Mouse (Mus musculus): ENCODE measurements around the gene Gsn. TPM values are rescaled to one million over a fixed set of nuclear protein-coding genes. Genes with fewer than 3 reads are reported as not detected.
A peak's percentile ranks its signal among the peaks of the same experiment; 100 is the strongest.

Gsn gene
- polyA plus RNA-seq, 1 experiment from 2014 or later = 30.6 TPM

- Histone ChIP-seq H3K36me3 (ENCODE audit: control insufficient read depth, insufficient read depth, low read length) (no peaks in the 10 kb centered on the region), H3K9me3 (ENCODE audit: control insufficient read depth, low read length) (no peaks in the 10 kb centered on the region), H3K27me3 (ENCODE audit: control insufficient read depth, insufficient read depth, low read length) (peaks cover 18% of the 10 kb centered on the region), H3K4me3 (ENCODE audit: low read depth, low read length) (no peak overlapping the region), H3K4me1 (ENCODE audit: control insufficient read depth, insufficient read depth, low read length) (no peaks in the 10 kb centered on the region), H3K4me2 (ENCODE audit: low read depth) (no peak overlapping the region), H3K27ac (ENCODE audit: low read depth, low read length) (no peak overlapping the region), H3K9ac (ENCODE audit: low read length) (no peak overlapping the region; the same call in 1 of the 2 replicates)
- ATAC-seq (ENCODE audit: insufficient read depth, low FRiP score, low TSS enrichment) = no peak
- no peak for DNase-seq (ENCODE audit: low spot score)
- WGBS = 86% methylated on average over 7 of the region's 7 CpGs
Measured at GRCm38 (mm10) chr2:35278371-35279210, 22.4 kb downstream of the Gsn start.

DNA sequence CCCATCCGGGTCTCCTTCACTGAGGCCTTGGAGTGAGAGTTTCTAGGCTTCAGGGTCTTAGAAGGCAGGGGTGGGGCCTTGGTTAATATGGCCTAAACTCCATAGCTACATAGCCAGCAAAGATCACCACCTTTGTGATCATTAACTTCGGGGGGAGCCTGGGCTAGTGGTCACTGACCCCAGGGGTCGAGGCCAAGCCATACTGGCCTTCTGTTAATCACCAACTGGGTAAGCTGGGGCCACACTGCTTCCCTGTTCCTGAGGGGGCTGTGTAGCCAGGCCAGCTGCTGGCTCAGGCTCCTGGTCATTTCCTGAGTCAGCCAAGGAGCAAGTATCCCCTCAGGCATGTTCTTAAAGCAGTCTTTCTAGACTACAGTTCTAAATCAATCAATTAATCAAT, 23.8 kb downstream of the Gsn start:
- H3K9me3 ChIP-seq (ENCODE audit: control insufficient read depth, low read length) = no peaks in the 10 kb centered on the region
- WGBS = 47% methylated on average over 3 of the region's 3 CpGs
- H3K4me2 ChIP-seq (ENCODE audit: low read depth) = no peak overlapping the region
- H3K36me3 ChIP-seq (ENCODE audit: control insufficient read depth, insufficient read depth, low read length) = no peaks in the 10 kb centered on the region
- H3K4me3 ChIP-seq (ENCODE audit: low read depth, low read length) = no peak overlapping the region
- DNase-seq (ENCODE audit: low spot score) = no peak
- no peak for ATAC-seq (ENCODE audit: insufficient read depth, low FRiP score, low TSS enrichment)
- no peak overlapping the region for H3K9ac ChIP-seq (ENCODE audit: low read length)
- H3K27me3 ChIP-seq (ENCODE audit: control insufficient read depth, insufficient read depth, low read length) = peaks cover 20% of the 10 kb centered on the region
- no peak overlapping the region for H3K27ac ChIP-seq (ENCODE audit: low read depth, low read length)
- no peaks in the 10 kb centered on the region for H3K4me1 ChIP-seq (ENCODE audit: control insufficient read depth, insufficient read depth, low read length)

GRCm38 (mm10) chr2:35282214-35282613, 26.0 kb downstream of the Gsn start:
- ATAC-seq (ENCODE audit: insufficient read depth, low FRiP score, low TSS enrichment) = no peak

DNA sequence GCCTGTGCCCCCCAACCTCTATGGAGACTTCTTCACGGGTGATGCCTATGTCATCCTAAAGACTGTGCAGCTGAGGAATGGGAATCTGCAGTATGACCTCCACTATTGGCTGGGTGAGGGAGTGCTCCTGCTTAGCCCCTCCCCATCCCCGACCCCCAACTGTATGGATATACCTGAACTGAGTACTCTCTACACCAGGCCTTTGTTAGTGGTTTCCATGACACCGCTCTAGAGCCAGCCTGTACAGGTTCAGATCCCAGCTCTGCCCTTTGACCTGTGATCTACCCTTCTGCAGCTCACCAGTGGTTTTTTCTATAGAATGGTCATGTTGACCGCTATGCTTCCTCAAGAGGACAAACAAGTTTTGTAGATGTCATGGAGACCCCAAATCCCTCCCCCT, 27.8 kb downstream of the Gsn start:
- no peak for ATAC-seq (ENCODE audit: insufficient read depth, low FRiP score, low TSS enrichment)
- no peak overlapping the region for H3K4me2 ChIP-seq (ENCODE audit: low read depth)
- H3K9me3 ChIP-seq (ENCODE audit: control insufficient read depth, low read length) = no peaks in the 10 kb centered on the region
- WGBS = 92% methylated on average over 4 of the region's 4 CpGs
- H3K27me3 ChIP-seq (ENCODE audit: control insufficient read depth, insufficient read depth, low read length) = peaks cover 20% of the 10 kb centered on the region
- H3K9ac ChIP-seq (ENCODE audit: low read length) = no peak overlapping the region
- no peak for DNase-seq (ENCODE audit: low spot score)
- H3K27ac ChIP-seq (ENCODE audit: low read depth, low read length) = no peak overlapping the region
- H3K36me3 ChIP-seq (ENCODE audit: control insufficient read depth, insufficient read depth, low read length) = no peaks in the 10 kb centered on the region
- H3K4me3 ChIP-seq (ENCODE audit: low read depth, low read length) = no peak overlapping the region
- no peaks in the 10 kb centered on the region for H3K4me1 ChIP-seq (ENCODE audit: control insufficient read depth, insufficient read depth, low read length)

More at GRCm38 (mm10) chr2:35282214-35282613, 26.0 kb downstream of the Gsn start:
- no peak overlapping the region for H3K9ac ChIP-seq (ENCODE audit: low read length)
- H3K27ac ChIP-seq (ENCODE audit: low read depth, low read length) = no peak overlapping the region
- H3K4me2 ChIP-seq (ENCODE audit: low read depth) = peak overlapping the region; percentile 37
- H3K9me3 ChIP-seq (ENCODE audit: control insufficient read depth, low read length) = no peaks in the 10 kb centered on the region
- H3K27me3 ChIP-seq (ENCODE audit: control insufficient read depth, insufficient read depth, low read length) = peaks cover 20% of the 10 kb centered on the region
- no peaks in the 10 kb centered on the region for H3K4me1 ChIP-seq (ENCODE audit: control insufficient read depth, insufficient read depth, low read length)
- no peaks in the 10 kb centered on the region for H3K36me3 ChIP-seq (ENCODE audit: control insufficient read depth, insufficient read depth, low read length)
- DNase-seq (ENCODE audit: low spot score) = peak; percentile 29
- peak overlapping the region; percentile 11; the same call in 1 of the 2 replicates for H3K4me3 ChIP-seq (ENCODE audit: low read depth, low read length)
- under 1% methylated on average over 32 of the region's 32 CpGs for WGBS

DNA sequence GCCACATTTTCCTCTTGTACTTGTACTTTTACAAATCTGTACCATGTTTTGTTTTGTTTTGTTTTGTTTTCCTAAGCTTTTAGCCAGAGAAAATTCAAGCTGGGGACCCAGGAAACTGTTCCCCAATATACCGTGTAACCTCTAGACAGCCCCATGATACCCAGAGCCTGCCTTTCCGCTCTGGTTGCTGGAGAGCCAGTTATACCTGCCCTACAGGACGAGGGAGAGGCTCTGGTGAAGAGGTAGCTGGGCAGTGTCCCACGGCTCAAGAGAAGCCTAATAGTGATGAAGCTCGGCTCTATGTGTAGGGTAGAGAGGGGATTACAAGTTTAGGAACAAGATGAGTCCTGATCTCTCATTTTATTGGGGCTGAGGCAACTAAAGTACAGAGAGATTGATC, 29.0 kb downstream of the Gsn start:
- no peak for ATAC-seq (ENCODE audit: insufficient read depth, low FRiP score, low TSS enrichment)
- Histone ChIP-seq H3K9ac (ENCODE audit: low read length) (no peak overlapping the region), H3K9me3 (ENCODE audit: control insufficient read depth, low read length) (no peaks in the 10 kb centered on the region), H3K27me3 (ENCODE audit: control insufficient read depth, insufficient read depth, low read length) (peaks cover 20% of the 10 kb centered on the region), H3K4me2 (ENCODE audit: low read depth) (no peak overlapping the region), H3K4me3 (ENCODE audit: low read depth, low read length) (no peak overlapping the region), H3K4me1 (ENCODE audit: control insufficient read depth, insufficient read depth, low read length) (no peaks in the 10 kb centered on the region), H3K36me3 (ENCODE audit: control insufficient read depth, insufficient read depth, low read length) (no peaks in the 10 kb centered on the region), H3K27ac (ENCODE audit: low read depth, low read length) (no peak overlapping the region)
- 80% methylated on average over 5 of the region's 5 CpGs for WGBS
- no peak for DNase-seq (ENCODE audit: low spot score)

DNA sequence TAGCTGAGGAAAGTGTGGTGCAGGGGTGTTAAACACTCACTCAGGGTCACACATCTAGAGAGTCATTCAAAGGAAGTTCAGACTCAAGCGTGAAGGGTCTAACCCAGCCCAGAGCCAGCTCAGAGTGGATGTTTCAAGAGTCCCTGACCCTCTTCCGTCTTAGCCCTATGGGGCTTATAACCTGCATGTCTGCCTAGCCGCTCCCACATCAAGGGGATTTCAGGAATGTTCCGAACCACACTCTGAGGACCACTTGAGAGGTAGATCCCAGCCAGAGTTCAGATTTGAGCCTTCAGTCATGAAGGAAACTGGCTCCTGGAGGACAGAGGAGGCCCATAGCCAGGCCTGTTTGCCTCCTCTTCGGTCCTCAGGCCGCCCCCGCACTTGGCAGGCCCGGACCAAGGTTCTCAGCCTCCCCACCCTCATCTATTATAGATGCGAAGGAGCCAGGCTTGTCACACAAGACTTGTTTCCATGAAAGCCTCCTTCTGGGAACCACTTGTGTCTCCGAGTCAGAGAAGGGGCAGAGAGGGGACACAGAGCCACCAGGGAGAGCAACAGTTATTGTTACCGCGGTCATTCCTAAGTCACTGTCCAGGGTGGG, 30.9 kb downstream of the Gsn start:
- Histone ChIP-seq H3K9ac (ENCODE audit: low read length) (no peak overlapping the region), H3K36me3 (ENCODE audit: control insufficient read depth, insufficient read depth, low read length) (no peaks in the 10 kb centered on the region), H3K27ac (ENCODE audit: low read depth, low read length) (no peak overlapping the region), H3K9me3 (ENCODE audit: control insufficient read depth, low read length) (no peaks in the 10 kb centered on the region), H3K4me3 (ENCODE audit: low read depth, low read length) (no peak overlapping the region), H3K4me2 (ENCODE audit: low read depth) (no peak overlapping the region), H3K27me3 (ENCODE audit: control insufficient read depth, insufficient read depth, low read length) (peaks cover 18% of the 10 kb centered on the region), H3K4me1 (ENCODE audit: control insufficient read depth, insufficient read depth, low read length) (no peaks in the 10 kb centered on the region)
- DNase-seq (ENCODE audit: low spot score) (no peak), ATAC-seq (ENCODE audit: insufficient read depth, low FRiP score, low TSS enrichment) (no peak)
- 86% methylated on average over 12 of the region's 12 CpGs for WGBS

DNA sequence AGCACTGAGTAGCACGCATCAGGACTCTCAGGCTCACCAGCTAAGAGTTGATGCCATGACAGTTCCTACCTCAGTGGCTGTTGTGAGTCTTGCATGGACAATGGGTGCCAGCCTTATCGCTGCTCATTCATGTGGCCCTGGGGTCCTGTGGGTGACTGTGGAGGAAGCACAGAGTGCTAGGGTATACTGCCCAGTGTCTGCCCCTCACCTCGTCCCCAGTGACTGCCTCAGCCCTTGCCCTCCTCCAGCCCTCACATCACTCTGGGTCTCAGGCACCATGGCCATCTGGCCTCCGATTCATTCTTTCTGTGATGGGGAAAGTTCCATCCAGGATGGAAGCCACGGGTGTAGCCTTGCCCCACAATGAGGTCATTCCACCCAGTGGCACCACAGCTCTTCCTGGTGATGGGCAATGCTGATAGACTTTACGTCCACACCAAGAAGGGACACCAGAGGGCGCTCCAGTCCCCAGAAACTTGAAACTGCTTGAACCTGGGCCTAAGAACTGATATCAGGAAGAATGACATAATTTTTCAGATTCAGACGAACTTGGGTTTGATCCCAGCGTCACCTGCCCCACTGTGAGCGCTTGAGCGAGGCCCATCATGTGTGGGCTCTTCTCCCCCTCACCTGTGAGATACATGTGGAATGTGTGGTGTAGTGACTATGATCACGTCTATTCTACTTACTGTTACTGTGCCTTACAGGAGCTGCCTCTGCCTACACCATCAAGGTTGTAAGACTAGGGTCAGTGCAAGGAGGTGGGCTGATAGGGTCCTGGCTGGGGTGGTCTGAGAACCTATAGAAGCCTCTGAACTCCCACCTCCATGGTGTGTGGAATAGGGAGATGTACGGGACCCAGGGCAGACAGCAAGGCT, 32.8 kb downstream of the Gsn start:
- WGBS = 42% methylated on average over 13 of the region's 13 CpGs
- Histone ChIP-seq H3K27ac (ENCODE audit: low read depth, low read length) (no peak overlapping the region), H3K27me3 (ENCODE audit: control insufficient read depth, insufficient read depth, low read length) (peaks cover 2% of the 10 kb centered on the region; the same call in 1 of the 2 replicates), H3K9ac (ENCODE audit: low read length) (no peak overlapping the region), H3K4me2 (ENCODE audit: low read depth) (no peak overlapping the region), H3K4me3 (ENCODE audit: low read depth, low read length) (no peak overlapping the region), H3K4me1 (ENCODE audit: control insufficient read depth, insufficient read depth, low read length) (no peaks in the 10 kb centered on the region), H3K36me3 (ENCODE audit: control insufficient read depth, insufficient read depth, low read length) (no peaks in the 10 kb centered on the region), H3K9me3 (ENCODE audit: control insufficient read depth, low read length) (no peaks in the 10 kb centered on the region)
- peak; percentile 81 for DNase-seq (ENCODE audit: low spot score)
- peak; percentile 38; the same call in 1 of the 2 replicates for ATAC-seq (ENCODE audit: insufficient read depth, low FRiP score, low TSS enrichment)

DNA sequence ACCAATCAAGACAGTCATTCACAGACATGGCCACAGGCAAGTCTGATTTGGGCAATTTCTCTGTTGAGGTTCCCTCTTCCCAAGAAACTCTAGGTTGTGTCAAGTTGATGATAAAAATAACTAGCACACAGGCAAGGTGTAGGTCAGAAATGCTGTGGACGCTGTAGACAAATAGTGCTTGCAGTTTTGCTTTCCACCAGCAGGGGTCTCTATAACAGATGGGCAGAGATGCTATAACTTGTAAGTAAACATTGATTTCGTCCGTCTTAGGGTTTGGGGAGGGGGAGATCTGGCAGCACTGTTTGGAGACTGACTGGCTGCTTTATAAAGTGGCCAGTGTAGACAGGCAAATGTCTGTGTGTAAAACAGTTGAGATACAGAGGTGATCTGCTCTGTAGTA, 35.7 kb downstream of the Gsn start:
- no peaks in the 10 kb centered on the region for H3K4me1 ChIP-seq (ENCODE audit: control insufficient read depth, insufficient read depth, low read length)
- H3K36me3 ChIP-seq (ENCODE audit: control insufficient read depth, insufficient read depth, low read length) = no peaks in the 10 kb centered on the region
- H3K9me3 ChIP-seq (ENCODE audit: control insufficient read depth, low read length) = no peaks in the 10 kb centered on the region
- H3K4me3 ChIP-seq (ENCODE audit: low read depth, low read length) = no peak overlapping the region
- no peak overlapping the region for H3K27ac ChIP-seq (ENCODE audit: low read depth, low read length)
- no peak overlapping the region for H3K9ac ChIP-seq (ENCODE audit: low read length)
- ATAC-seq (ENCODE audit: insufficient read depth, low FRiP score, low TSS enrichment) (no peak), DNase-seq (ENCODE audit: low spot score) (peak; percentile 54)
- H3K27me3 ChIP-seq (ENCODE audit: control insufficient read depth, insufficient read depth, low read length) = no peaks in the 10 kb centered on the region
- no peak overlapping the region for H3K4me2 ChIP-seq (ENCODE audit: low read depth)
- WGBS = 27% methylated on average over 3 of the region's 3 CpGs
